Mouse (Mus musculus) C2C12 (cell line): ENCODE data around the gene Bms1.

ENCODE experiments used
- CEBPB ChIP-seq: IDR thresholded peaks from one replicate; pipeline ENCODE4 v1.6.1; 2011; ENCODE audit warnings: low read depth, mild to moderate bottlenecking, control low read depth, moderate library complexity
- CTCF ChIP-seq: IDR thresholded peaks from one replicate; pipeline ENCODE4 v1.5.1; 2011; ENCODE audit not compliant: control insufficient read depth, insufficient read depth, insufficient read length
- USF1 ChIP-seq: IDR thresholded peaks from one replicate; pipeline ENCODE4 v1.6.1; 2011; ENCODE audit warnings: low read depth, mild to moderate bottlenecking, control low read depth, moderate library complexity

- no peak for TF ChIP-seq CTCF
- TF ChIP-seq USF1, result no peak
- TF ChIP-seq CEBPB, result no peak
Observed at GRCm38 (mm10) chr6:118376023-118376422, 43.3 kb downstream of the Bms1 start.
